Mouse (Mus musculus) embryonic facial prominence, embryonic 14.5 days (tissue): ENCODE measurements around the gene Palld. TPM values are rescaled to one million over a fixed set of nuclear protein-coding genes. Genes with fewer than 3 reads are reported as not detected.
A peak's percentile ranks its signal among the peaks of the same experiment; 100 is the strongest.

Experiments
- ATAC-seq: fragments of 200-750 bp; cut with Nextera tagmentation; 2 replicates; pipeline ENCODE4 v1.8.0; 2017; ENCODE audit warnings: low read depth, moderate number of reproducible peaks, moderate TSS enrichment
- DNase-seq: peaks from one replicate; pipeline ENCODE4 v3.0.0-alpha.2; 2015; ENCODE audit warnings: low spot score
- H3K27ac ChIP-seq: fragments of 300-500 bp; sonication (generic); replicated peaks from 2 replicates; pipeline ENCODE4 v1.5.1; 2014; ENCODE audit warnings: low read depth, mild to moderate bottlenecking, low read length, moderate library complexity
- H3K27me3 ChIP-seq: fragments of 300-500 bp; sonication (generic); replicated peaks from 2 replicates; pipeline ENCODE4 v1.6.1; 2014; ENCODE audit warnings: low read length; ENCODE audit not compliant: control insufficient read depth, insufficient read depth
- H3K36me3 ChIP-seq: fragments of 300-500 bp; sonication (generic); 2 replicates; pipeline ENCODE4 v1.6.1; 2014; ENCODE audit warnings: low read length, mixed read lengths; ENCODE audit not compliant: control insufficient read depth, insufficient read depth
- H3K4me1 ChIP-seq: fragments of 300-500 bp; sonication (generic); 2 replicates; pipeline ENCODE4 v1.6.1; 2014; ENCODE audit warnings: antibody characterized with exemption, low read length; ENCODE audit not compliant: control insufficient read depth, insufficient read depth
- H3K4me2 ChIP-seq: fragments of 300-500 bp; sonication (generic); 2 replicates; pipeline ENCODE4 v1.6.1; 2014; ENCODE audit warnings: low read depth, mild to moderate bottlenecking, low read length, moderate library complexity, mixed read lengths
- H3K4me3 ChIP-seq: fragments of 300-500 bp; sonication (generic); 2 replicates; pipeline ENCODE4 v1.5.1; 2014; ENCODE audit warnings: low read depth, mild to moderate bottlenecking, low read length
- H3K9ac ChIP-seq: fragments of 300-500 bp; sonication (generic); 2 replicates; pipeline ENCODE4 v1.6.1; 2014; ENCODE audit warnings: low read depth, mild to moderate bottlenecking, low read length, moderate library complexity, mixed read lengths
- H3K9me3 ChIP-seq: fragments of 300-500 bp; sonication (generic); 2 replicates; pipeline ENCODE4 v1.6.1; 2016; ENCODE audit warnings: low read length; ENCODE audit not compliant: control insufficient read depth
- WGBS: fragments of 180-500 bp; shearing (Covaris S2); extraction: QIAGEN DNeasy Blood & Tissue Kit; methylation state at CpG from one replicate; pipeline ENCODE4 v1.1.7; 2014; 5-methylcytosine and 5-hydroxymethylcytosine counted together
- polyA plus RNA-seq: library from polyadenylated mRNA; unstranded; fragments of >200 nt; fragmentation: Nextera tagmentation; extraction: Ambion mirVana; gene quantifications from 2 replicates; pipeline ENCODE4 v1.2.1, GENCODE M21; 2014

Palld gene
- polyA plus RNA-seq, 1 experiment from 2014 or later = 96.3 TPM

GRCm38 (mm10) chr8:61670376-61670775 is 232.1 kb downstream of the Palld start:
- no peak for ATAC-seq
- Histone ChIP-seq H3K27me3 (no peaks in the 10 kb centered on the region), H3K4me2 (no peak overlapping the region), H3K36me3 (0 out of 2 replicates have a peak, but pooled peaks cover 4% of the 10 kb centered on the region), H3K9ac (no peak overlapping the region), H3K9me3 (no peaks in the 10 kb centered on the region), H3K27ac (no peak overlapping the region), H3K4me1 (no peaks in the 10 kb centered on the region; the same call in 1 of the 2 replicates), H3K4me3 (no peak overlapping the region)
- DNase-seq = no peak
- 59% methylated on average over 4 of the region's 4 CpGs for WGBS

GRCm38 (mm10) chr8:61666919-61667318 is 235.6 kb downstream of the Palld start:
- Histone ChIP-seq H3K9ac (no peak overlapping the region), H3K4me2 (no peak overlapping the region), H3K4me3 (no peak overlapping the region), H3K27me3 (no peaks in the 10 kb centered on the region), H3K27ac (no peak overlapping the region), H3K4me1 (peaks cover 6% of the 10 kb centered on the region; the same call in 1 of the 2 replicates), H3K36me3 (peaks cover 3% of the 10 kb centered on the region), H3K9me3 (no peaks in the 10 kb centered on the region)
- ATAC-seq (no peak), DNase-seq (no peak)
- 39% methylated on average over 6 of the region's 6 CpGs for WGBS

DNA sequence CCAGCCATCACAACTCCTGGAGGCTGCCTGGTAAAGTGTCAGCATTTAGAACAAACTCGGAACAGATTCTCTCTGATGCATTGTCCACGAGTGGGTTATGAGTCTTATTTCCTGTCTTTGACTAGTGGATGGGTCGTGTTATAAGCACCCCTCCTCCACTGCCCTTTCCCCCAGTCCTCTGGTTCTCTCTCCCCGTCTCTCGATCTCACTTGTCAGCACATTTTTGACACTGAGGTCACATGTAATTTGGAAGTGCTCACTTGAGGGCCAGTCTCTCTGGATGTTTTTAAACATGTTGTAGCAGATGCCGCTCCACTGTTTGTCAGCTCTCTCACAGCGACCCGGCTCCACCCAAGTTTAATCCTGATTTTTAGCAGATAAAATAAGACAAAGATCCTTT is 237.5 kb downstream of the Palld start:
- Histone ChIP-seq H3K36me3 (peaks cover 9% of the 10 kb centered on the region), H3K27me3 (no peaks in the 10 kb centered on the region), H3K9me3 (no peaks in the 10 kb centered on the region), H3K4me2 (no peak overlapping the region), H3K27ac (0 out of 2 replicates have a peak overlapping the region, but pooled peaks have one; percentile 2), H3K4me1 (peaks cover 6% of the 10 kb centered on the region; the same call in 1 of the 2 replicates), H3K4me3 (no peak overlapping the region), H3K9ac (no peak overlapping the region)
- no peak for ATAC-seq
- DNase-seq = no peak
- WGBS = 16% methylated on average over 8 of the region's 8 CpGs

DNA sequence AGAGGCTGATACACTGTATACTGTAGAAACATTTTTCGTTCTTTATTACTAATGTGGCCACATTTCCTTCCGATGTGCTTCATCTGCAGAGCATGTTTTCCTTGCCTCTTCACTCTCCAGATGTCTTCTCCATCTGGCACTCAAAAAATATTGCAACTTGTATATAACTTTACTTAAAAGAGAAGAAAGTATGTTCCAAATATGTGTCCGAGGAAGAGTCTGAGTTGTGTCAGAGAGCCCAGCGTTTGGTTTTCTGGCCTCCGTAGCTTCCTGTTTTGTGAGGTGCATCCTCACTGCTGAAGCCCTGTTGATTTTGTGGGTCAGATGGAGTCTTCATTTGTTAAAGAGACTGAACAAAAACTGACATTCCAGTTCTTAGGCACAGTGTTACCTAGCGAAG is 238.3 kb downstream of the Palld start:
- DNase-seq (no peak), ATAC-seq (no peak)
- Histone ChIP-seq H3K4me2 (no peak overlapping the region), H3K36me3 (peaks cover 9% of the 10 kb centered on the region), H3K9ac (no peak overlapping the region), H3K4me3 (no peak overlapping the region), H3K4me1 (peaks cover 6% of the 10 kb centered on the region; the same call in 1 of the 2 replicates), H3K27me3 (no peaks in the 10 kb centered on the region), H3K27ac (0 out of 2 replicates have a peak overlapping the region, but pooled peaks have one; percentile 7), H3K9me3 (no peaks in the 10 kb centered on the region)
- WGBS = 76% methylated on average over 6 of the region's 6 CpGs

DNA sequence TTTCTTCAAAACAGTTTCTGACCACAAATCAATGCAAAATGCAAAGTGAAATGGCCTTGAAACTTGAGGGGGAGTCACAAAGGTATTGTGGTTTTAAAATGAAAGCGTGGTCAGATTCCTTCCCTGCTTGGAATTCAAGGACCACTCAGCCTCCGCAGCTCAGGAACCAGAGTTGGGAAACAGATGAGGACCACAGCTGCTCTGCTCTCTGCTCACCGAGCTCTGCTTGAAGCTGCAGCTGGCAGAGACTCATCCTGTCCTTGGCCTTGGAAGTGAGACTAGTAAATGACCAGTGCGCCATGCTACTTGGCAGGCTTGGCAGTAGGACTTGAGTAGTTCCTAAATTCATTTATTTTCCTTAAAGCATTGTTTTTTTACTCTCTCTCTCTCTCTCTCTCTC is 239.7 kb downstream of the Palld start:
- 38% methylated on average over 4 of the region's 4 CpGs for WGBS
- H3K27me3 ChIP-seq = no peaks in the 10 kb centered on the region
- no peak overlapping the region for H3K4me2 ChIP-seq
- peaks cover 6% of the 10 kb centered on the region; the same call in 1 of the 2 replicates for H3K4me1 ChIP-seq
- DNase-seq (peak; percentile 73), ATAC-seq (no peak)
- H3K9ac ChIP-seq = no peak overlapping the region
- no peak overlapping the region; the same call in 1 of the 2 replicates for H3K27ac ChIP-seq
- no peak overlapping the region for H3K4me3 ChIP-seq
- H3K36me3 ChIP-seq = peaks cover 9% of the 10 kb centered on the region
- no peaks in the 10 kb centered on the region for H3K9me3 ChIP-seq

- Histone ChIP-seq H3K9ac (no peak overlapping the region), H3K27ac (no peak overlapping the region), H3K27me3 (no peaks in the 10 kb centered on the region), H3K4me3 (no peak overlapping the region), H3K4me2 (no peak overlapping the region), H3K9me3 (no peaks in the 10 kb centered on the region), H3K4me1 (peaks cover 6% of the 10 kb centered on the region; the same call in 1 of the 2 replicates), H3K36me3 (peaks cover 9% of the 10 kb centered on the region)
- 81% methylated on average over 5 of the region's 5 CpGs for WGBS
- ATAC-seq = no peak
- no peak for DNase-seq
Observed at GRCm38 (mm10) chr8:61661611-61662010, 240.9 kb downstream of the Palld start.

GRCm38 (mm10) chr8:61660961-61661360 is 241.5 kb downstream of the Palld start:
- no peak overlapping the region for H3K4me3 ChIP-seq
- no peak overlapping the region for H3K4me2 ChIP-seq
- no peak overlapping the region for H3K9ac ChIP-seq
- H3K9me3 ChIP-seq = no peaks in the 10 kb centered on the region
- no peaks in the 10 kb centered on the region for H3K27me3 ChIP-seq
- H3K4me1 ChIP-seq = peaks cover 6% of the 10 kb centered on the region; the same call in 1 of the 2 replicates
- WGBS = 85% methylated on average over 5 of the region's 5 CpGs
- no peak overlapping the region for H3K27ac ChIP-seq
- peaks cover 9% of the 10 kb centered on the region for H3K36me3 ChIP-seq
- DNase-seq (no peak), ATAC-seq (no peak)

DNA sequence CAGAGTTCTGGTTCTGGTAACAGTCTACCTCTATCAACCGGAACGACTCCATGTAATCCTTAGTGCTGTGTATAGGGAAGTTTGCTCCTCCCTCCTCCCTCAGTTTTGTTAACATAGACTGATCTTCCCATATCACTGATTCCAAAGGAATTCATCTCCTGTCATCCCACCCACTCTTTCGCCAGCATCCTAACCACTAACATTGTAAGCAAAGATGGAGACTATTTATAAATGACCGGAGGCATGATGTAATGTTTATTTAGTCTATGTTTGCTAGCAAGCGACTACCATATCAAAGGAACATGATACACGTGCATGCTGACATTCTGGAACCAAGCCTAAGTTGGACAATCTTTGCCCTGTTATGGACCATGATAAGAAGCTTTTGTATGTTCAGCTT is 250.5 kb downstream of the Palld start:
- Histone ChIP-seq H3K27ac (no peak overlapping the region), H3K27me3 (no peaks in the 10 kb centered on the region), H3K9ac (no peak overlapping the region), H3K36me3 (no peaks in the 10 kb centered on the region), H3K9me3 (no peaks in the 10 kb centered on the region), H3K4me1 (0 out of 2 replicates have a peak, but pooled peaks cover 7% of the 10 kb centered on the region), H3K4me2 (no peak overlapping the region), H3K4me3 (no peak overlapping the region)
- WGBS = 54% methylated on average over 6 of the region's 6 CpGs
- ATAC-seq (no peak), DNase-seq (no peak)

DNA sequence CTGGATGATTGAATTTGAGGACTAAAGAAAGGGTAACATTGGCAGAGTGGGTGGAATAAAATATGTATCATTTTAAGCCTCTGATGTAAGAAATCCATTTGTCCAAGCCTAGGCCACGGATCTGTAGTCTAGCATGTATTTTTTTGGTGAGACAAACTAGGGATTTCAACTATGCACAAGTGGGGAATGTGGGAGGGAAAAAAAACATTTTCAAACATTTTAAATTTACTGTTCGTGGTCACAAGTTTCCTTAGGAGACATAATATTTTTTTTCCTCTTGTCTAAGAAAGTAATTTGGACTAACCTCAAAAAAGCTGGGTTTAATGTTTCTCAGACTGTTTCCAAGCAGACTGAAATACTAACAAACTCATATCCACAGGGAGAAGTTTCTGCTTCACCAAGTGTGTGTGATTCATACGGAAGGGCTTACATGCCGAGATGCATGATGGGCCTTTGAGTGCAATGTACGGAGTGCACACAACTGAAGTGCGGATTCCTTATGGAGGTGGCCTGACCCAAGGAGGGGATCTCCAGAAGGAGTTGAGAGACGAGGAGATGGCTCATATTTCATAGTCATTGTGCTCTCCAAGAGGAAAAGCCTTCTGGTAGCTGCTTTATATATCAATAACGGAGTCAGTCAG is 256.2 kb downstream of the Palld start:
- Histone ChIP-seq H3K27ac (peak overlapping the region; percentile 76), H3K27me3 (no peaks in the 10 kb centered on the region), H3K9me3 (no peaks in the 10 kb centered on the region), H3K9ac (no peak overlapping the region), H3K4me1 (peaks cover 20% of the 10 kb centered on the region), H3K4me2 (no peak overlapping the region), H3K4me3 (no peak overlapping the region), H3K36me3 (no peaks in the 10 kb centered on the region)
- ATAC-seq = peak; percentile 76; the same call in 1 of the 2 replicates
- 42% methylated on average over 8 of the region's 8 CpGs for WGBS
- peak; percentile 86 for DNase-seq
